Mouse (Mus musculus) kidney, postnatal 14 days (tissue): Measurements from ENCODE around the gene Mboat1.

Experiments
- DNase-seq: peaks from one replicate; pipeline ENCODE4 v3.0.0; 2022; ENCODE audit warnings: mixed read lengths

The Mboat1 gene

GRCm38 (mm10) chr13:30136243-30136922 lies at the start of gene Mboat1:
Gene Mboat1, plus strand, starts transcription at chr13:30136489.
- DNase-seq: peak; percentile 87

GRCm38 (mm10) chr13:30093086-30093485 lies 43.2 kb upstream of the Mboat1 start:
- no peak for DNase-seq

GRCm38 (mm10) chr13:30095851-30096250 lies 40.4 kb upstream of the Mboat1 start:
- peak; percentile 6 for DNase-seq

- DNase-seq: no peak
Measured at GRCm38 (mm10) chr13:30096536-30096935, 39.8 kb upstream of the Mboat1 start.

GRCm38 (mm10) chr13:30109001-30109600 lies 27.2 kb upstream of the Mboat1 start:
- no peak for DNase-seq

- DNase-seq: no peak
Measured at GRCm38 (mm10) chr13:30115792-30116191, 20.5 kb upstream of the Mboat1 start.

- DNase-seq: no peak
Measured at GRCm38 (mm10) chr13:30136923-30137629, 787 bp downstream of the Mboat1 start.

- no peak for DNase-seq
Measured at GRCm38 (mm10) chr13:30137951-30138350, 1.7 kb downstream of the Mboat1 start.

GRCm38 (mm10) chr13:30140149-30140548 lies 3.9 kb downstream of the Mboat1 start:
- no peak for DNase-seq

- DNase-seq: no peak
Measured at GRCm38 (mm10) chr13:30140646-30141045, 4.4 kb downstream of the Mboat1 start.

- no peak for DNase-seq
Measured at GRCm38 (mm10) chr13:30141996-30142395, 5.7 kb downstream of the Mboat1 start.

GRCm38 (mm10) chr13:30146468-30146867 lies 10.2 kb downstream of the Mboat1 start:
- peak; percentile 44 for DNase-seq

- DNase-seq: no peak
Measured at GRCm38 (mm10) chr13:30154264-30154663, 18.0 kb downstream of the Mboat1 start.

- DNase-seq: peak; percentile 44
Measured at GRCm38 (mm10) chr13:30159626-30160025, 23.3 kb downstream of the Mboat1 start.

- no peak for DNase-seq
Measured at GRCm38 (mm10) chr13:30163521-30163920, 27.2 kb downstream of the Mboat1 start.

GRCm38 (mm10) chr13:30166138-30167090 lies 30.1 kb downstream of the Mboat1 start:
- no peak for DNase-seq

GRCm38 (mm10) chr13:30167499-30167898 lies 31.2 kb downstream of the Mboat1 start:
- DNase-seq: no peak

- DNase-seq: no peak
Measured at GRCm38 (mm10) chr13:30168803-30169202, 32.5 kb downstream of the Mboat1 start.

- no peak for DNase-seq
Measured at GRCm38 (mm10) chr13:30170061-30170460, 33.8 kb downstream of the Mboat1 start.

- DNase-seq: no peak
Measured at GRCm38 (mm10) chr13:30174586-30174985, 38.3 kb downstream of the Mboat1 start.

GRCm38 (mm10) chr13:30177356-30177755 lies 41.1 kb downstream of the Mboat1 start:
- DNase-seq: no peak

- DNase-seq: no peak
Measured at GRCm38 (mm10) chr13:30185549-30185948, 49.3 kb downstream of the Mboat1 start.

GRCm38 (mm10) chr13:30185959-30186358 lies 49.7 kb downstream of the Mboat1 start:
- DNase-seq: no peak
